Mouse (Mus musculus) C2C12 (cell line): Measurements from ENCODE around the gene Xndc1. TPM values are rescaled to one million over a fixed set of nuclear protein-coding genes. Genes with fewer than 3 reads are reported as not detected.

ENCODE experiments used
- H3K27me3 ChIP-seq: one replicate; pipeline ENCODE4 v1.6.1; 2011; ENCODE audit not compliant: control insufficient read depth, insufficient read depth, insufficient read length
- H3K36me3 ChIP-seq: one replicate; pipeline ENCODE4 v1.6.1; 2011; ENCODE audit not compliant: control insufficient read depth, insufficient read depth
- H3K4me3 ChIP-seq: one replicate; pipeline ENCODE4 v1.5.1; 2011; ENCODE audit warnings: mild to moderate bottlenecking, control low read depth; ENCODE audit not compliant: poor library complexity, insufficient read depth, severe bottlenecking
- H3K79me2 ChIP-seq: one replicate; pipeline ENCODE4 v1.6.1; 2011; ENCODE audit not compliant: control insufficient read depth, insufficient read depth
- H3K79me3 ChIP-seq: one replicate; pipeline ENCODE4 v1.6.1; 2011; ENCODE audit warnings: low read depth, control low read depth
- H3ac ChIP-seq: one replicate; pipeline ENCODE3; 2011; ENCODE audit warnings: low read depth; ENCODE audit not compliant: control insufficient read depth, insufficient read length
- CEBPB ChIP-seq: IDR thresholded peaks from one replicate; pipeline ENCODE4 v1.6.1; 2011; ENCODE audit warnings: low read depth, mild to moderate bottlenecking, control low read depth, moderate library complexity
- CTCF ChIP-seq: IDR thresholded peaks from one replicate; pipeline ENCODE4 v1.5.1; 2011; ENCODE audit not compliant: control insufficient read depth, insufficient read depth, insufficient read length
- FOSL1 ChIP-seq: IDR thresholded peaks from one replicate; pipeline ENCODE4 v1.8.0; 2011; ENCODE audit warnings: mild to moderate bottlenecking, low read length; ENCODE audit not compliant: poor library complexity, insufficient read depth, severe bottlenecking
- MAX ChIP-seq: IDR thresholded peaks from one replicate; pipeline ENCODE4 v1.6.1; 2011; ENCODE audit warnings: mild to moderate bottlenecking, control low read depth
- MYOD1 ChIP-seq: IDR thresholded peaks from one replicate; pipeline ENCODE4 v1.6.1; 2011; ENCODE audit warnings: low read depth; ENCODE audit not compliant: control insufficient read depth, insufficient read length
- MYOG ChIP-seq: IDR thresholded peaks from one replicate; pipeline ENCODE4 v1.6.1; 2011; ENCODE audit not compliant: control insufficient read depth, insufficient read length; ENCODE audit errors: extremely low read depth
- USF1 ChIP-seq: IDR thresholded peaks from one replicate; pipeline ENCODE4 v1.6.1; 2011; ENCODE audit warnings: low read depth, mild to moderate bottlenecking, control low read depth, moderate library complexity
- polyA plus RNA-seq: library from polyadenylated mRNA; unstranded; fragments of >200 nt; fragmentation: generic; extraction: Trizol; gene quantifications from one replicate; pipeline ENCODE4 v1.2.1, GENCODE M21; 2012; ENCODE audit warnings: missing spikeins

Xndc1 gene
- polyA plus RNA-seq, 1 experiment: 13.2 TPM

DNA sequence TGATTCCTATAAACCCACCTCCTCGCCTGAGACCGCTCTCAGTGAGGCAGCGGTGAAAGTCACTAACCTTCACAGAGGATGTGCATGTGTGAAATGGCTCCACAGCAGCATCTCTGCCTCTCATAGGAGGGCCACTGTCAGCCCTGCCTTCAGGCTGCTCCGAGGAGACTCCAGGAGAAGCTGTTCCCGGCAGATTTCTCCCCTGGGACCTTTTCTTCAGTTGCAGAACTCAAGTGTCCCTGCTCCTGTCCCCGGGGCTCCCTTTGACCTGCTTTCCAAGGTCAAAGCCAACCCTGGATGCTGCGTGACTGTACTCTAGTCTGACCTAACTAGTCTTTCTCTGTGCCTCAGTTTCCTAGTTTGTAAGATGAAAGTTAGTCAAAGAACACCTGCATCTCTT lies 43.9 kb downstream of the Xndc1 start, which contains the start of gene Art5:
Gene Art5, minus strand, starts transcription at position 319 of the 400 bp plus-strand sequence.
- no peak for TF ChIP-seq MAX
- TF ChIP-seq MYOD1: no peak
- TF ChIP-seq CTCF: no peak
- TF ChIP-seq USF1: no peak
- no peak for TF ChIP-seq FOSL1
- no peak for TF ChIP-seq MYOG
- no peak for TF ChIP-seq CEBPB
- peaks cover 17% of the 10 kb centered on the region for H3K27me3 ChIP-seq
- no peaks in the 10 kb centered on the region for H3K79me3 ChIP-seq
- H3K79me2 ChIP-seq: no peaks in the 10 kb centered on the region
- H3ac ChIP-seq: no peak within 1 kb of the TSS
- H3K4me3 ChIP-seq: no peak within 1 kb of the TSS
- no peaks in the 10 kb centered on the region for H3K36me3 ChIP-seq

DNA sequence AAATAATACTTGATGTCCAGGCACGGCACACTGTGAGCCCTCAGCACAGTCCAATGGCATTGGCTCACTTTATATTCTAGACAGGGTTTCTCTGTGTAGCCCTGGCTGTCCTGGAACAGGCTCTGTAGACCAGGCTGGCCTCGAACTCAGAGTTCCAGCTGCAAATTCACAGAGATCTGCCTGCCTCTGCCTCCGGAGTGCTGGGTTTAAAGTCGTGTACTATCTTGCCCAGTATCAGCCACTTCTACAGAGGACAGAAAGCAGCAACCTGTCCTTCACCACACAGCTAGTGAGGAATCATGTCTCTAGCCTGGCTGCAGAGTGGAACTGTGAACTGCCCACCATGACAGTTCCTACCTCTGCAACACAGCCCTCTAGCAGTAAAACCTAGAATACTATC lies 44.4 kb downstream of the Xndc1 start:
- H3K79me2 ChIP-seq: no peaks in the 10 kb centered on the region
- H3K4me3 ChIP-seq: no peak overlapping the region
- H3K36me3 ChIP-seq: no peaks in the 10 kb centered on the region
- H3K79me3 ChIP-seq: no peaks in the 10 kb centered on the region
- no peak overlapping the region for H3ac ChIP-seq
- H3K27me3 ChIP-seq: peaks cover 17% of the 10 kb centered on the region
- TF ChIP-seq CEBPB (no peak), MAX (no peak), MYOD1 (no peak), USF1 (no peak), MYOG (no peak), FOSL1 (no peak), CTCF (no peak)

DNA sequence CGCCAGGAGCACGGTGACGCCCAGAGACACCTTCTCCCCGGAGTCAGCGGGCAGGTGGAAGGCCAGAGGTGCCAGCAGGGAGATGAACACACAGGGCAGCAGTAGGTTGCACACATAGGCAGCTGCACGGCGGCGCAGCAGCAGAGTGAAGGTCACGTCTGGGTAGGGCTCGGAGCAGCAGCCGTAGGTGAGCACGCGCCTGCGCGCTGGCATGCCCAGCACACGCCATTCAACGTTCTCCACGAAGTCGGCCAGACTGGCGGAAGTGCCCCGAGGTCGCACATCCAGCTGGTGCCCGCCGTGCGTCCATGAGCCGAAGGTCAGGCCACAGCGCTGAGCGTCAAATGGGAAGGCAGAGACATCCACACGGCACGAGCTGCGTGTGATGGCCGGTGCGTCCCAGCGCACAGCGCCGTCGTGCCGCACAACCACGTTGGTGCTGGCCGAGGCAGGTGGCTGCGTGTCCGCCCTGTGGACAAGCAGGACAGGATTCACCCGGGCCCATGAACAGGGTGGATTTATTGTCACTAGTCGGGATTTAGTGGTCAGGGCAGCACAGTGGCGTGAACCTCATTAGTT lies 47.9 kb downstream of the Xndc1 start:
- Histone ChIP-seq H3K36me3 (no peaks in the 10 kb centered on the region), H3K4me3 (no peak overlapping the region), H3K79me3 (no peaks in the 10 kb centered on the region), H3ac (no peak overlapping the region), H3K27me3 (peaks cover 7% of the 10 kb centered on the region), H3K79me2 (no peaks in the 10 kb centered on the region)
- TF ChIP-seq FOSL1 (no peak), MYOD1 (no peak), MYOG (no peak), CTCF (no peak), CEBPB (no peak), USF1 (no peak), MAX (no peak)

DNA sequence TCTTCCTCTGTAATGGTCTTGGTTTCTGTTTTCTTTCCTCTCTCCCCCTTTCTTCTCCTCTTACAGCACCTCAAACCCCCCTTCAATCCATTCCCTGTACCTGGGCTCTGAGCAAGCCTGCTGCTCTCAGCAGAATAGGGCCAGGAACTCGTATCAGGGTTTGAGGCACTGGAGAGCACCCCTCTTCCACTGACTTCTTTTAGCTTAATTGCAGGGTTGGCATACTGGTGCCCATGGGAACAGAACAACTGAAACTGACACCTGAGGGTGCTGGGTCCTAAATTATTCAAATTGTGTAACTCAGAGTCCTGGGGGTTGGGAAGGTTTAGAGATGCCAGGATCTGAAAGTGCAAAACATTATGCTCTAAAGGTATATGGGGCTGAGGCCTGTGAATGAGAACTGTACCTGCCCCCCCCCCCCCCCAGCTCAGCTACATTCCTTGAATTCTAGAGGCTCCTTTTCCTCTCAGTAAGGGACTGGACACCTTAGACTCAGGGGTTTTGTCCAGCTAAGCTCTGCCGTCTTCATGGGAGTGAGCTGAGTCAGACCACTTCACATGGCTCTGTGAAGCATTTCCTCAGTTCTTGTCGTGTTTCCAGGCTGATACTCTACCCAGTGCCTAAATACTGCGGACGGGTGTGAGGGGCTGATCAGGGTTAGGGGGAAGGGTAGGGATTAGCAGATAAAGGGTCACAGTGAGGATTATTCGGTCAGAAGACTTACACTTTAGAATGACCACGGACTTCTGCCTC lies 51.4 kb downstream of the Xndc1 start, which contains the start of gene Chrna10:
Gene Chrna10, minus strand, starts transcription at position 250 of the 753 bp plus-strand sequence.
- no peaks in the 10 kb centered on the region for H3K79me3 ChIP-seq
- H3K27me3 ChIP-seq: peaks cover 7% of the 10 kb centered on the region
- H3K36me3 ChIP-seq: peaks cover 22% of the 10 kb centered on the region
- TF ChIP-seq MAX (no peak), CEBPB (no peak), FOSL1 (no peak), MYOG (no peak), CTCF (no peak), MYOD1 (no peak), USF1 (no peak)
- H3K4me3 ChIP-seq: no peak within 1 kb of the TSS
- no peaks in the 10 kb centered on the region for H3K79me2 ChIP-seq
- no peak within 1 kb of the TSS for H3ac ChIP-seq

DNA sequence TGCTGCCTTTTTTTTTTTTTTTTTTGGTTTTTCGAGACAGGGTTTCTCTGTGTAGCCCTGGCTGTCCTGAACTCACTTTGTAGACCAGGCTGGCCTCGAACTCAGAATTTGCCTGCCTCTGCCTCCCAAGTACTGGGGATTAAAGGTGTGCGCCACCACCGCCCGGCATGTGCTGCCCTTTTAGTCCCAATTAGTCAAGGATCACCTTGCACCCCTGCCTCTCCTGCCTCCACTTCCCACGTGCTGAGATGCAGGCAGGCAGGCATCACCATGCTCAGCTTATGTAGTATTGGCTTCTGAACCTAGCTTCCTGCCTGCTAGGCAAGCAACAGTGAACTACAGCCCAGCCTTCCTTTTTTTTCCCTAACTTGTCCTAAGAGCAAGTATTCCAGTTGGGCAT lies 52.1 kb downstream of the Xndc1 start:
- peaks cover 7% of the 10 kb centered on the region for H3K27me3 ChIP-seq
- H3K79me3 ChIP-seq: no peaks in the 10 kb centered on the region
- peaks cover 28% of the 10 kb centered on the region for H3K36me3 ChIP-seq
- TF ChIP-seq CEBPB: no peak
- no peak for TF ChIP-seq MAX
- no peak for TF ChIP-seq MYOD1
- TF ChIP-seq MYOG: no peak
- no peak for TF ChIP-seq FOSL1
- no peak for TF ChIP-seq USF1
- no peak for TF ChIP-seq CTCF
- no peaks in the 10 kb centered on the region for H3K79me2 ChIP-seq
- no peak overlapping the region for H3K4me3 ChIP-seq
- no peak overlapping the region for H3ac ChIP-seq

DNA sequence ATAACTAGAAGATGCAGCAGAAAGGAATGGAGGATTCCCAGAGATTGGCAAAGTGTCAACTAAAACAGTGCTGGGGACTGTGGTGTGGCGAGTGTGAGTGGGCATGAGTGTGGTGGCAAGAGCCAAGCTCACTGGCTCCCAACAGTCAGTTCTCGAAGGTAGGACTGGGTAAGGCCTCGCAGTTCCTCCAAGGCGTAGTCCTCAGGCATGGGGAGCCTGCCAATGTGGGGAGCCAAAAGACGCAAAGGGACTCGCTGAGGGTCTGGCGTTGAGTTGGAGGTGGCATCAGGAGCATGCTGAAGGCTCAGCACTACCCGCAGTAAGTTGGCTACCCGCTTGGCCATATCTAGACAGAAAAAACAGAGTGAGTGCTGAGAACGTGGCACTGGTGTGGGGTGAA lies 55.0 kb downstream of the Xndc1 start:
- Histone ChIP-seq H3K79me2 (no peaks in the 10 kb centered on the region), H3ac (no peak overlapping the region), H3K36me3 (peaks cover 57% of the 10 kb centered on the region), H3K27me3 (no peaks in the 10 kb centered on the region), H3K79me3 (no peaks in the 10 kb centered on the region), H3K4me3 (no peak overlapping the region)
- no peak for TF ChIP-seq CEBPB
- no peak for TF ChIP-seq USF1
- TF ChIP-seq MYOD1: no peak
- no peak for TF ChIP-seq MYOG
- TF ChIP-seq FOSL1: no peak
- TF ChIP-seq CTCF: no peak
- TF ChIP-seq MAX: no peak
